Mouse (Mus musculus) G1E (cell line): ENCODE measurements around the gene Reep3. TPM values are rescaled to one million over a fixed set of nuclear protein-coding genes. Genes with fewer than 3 reads are reported as not detected.

Experiments
- ATAC-seq: 2 replicates; pipeline ENCODE4 v1.8.0; 2016; ENCODE audit warnings: mild to moderate bottlenecking; ENCODE audit not compliant: insufficient number of reproducible peaks, poor library complexity, low FRiP score, severe bottlenecking; ENCODE audit errors: extremely low read depth
- DNase-seq: peaks from one replicate; pipeline ENCODE4 v3.0.0; 2012; ENCODE audit warnings: low spot score
- H3K27me3 ChIP-seq: 2 replicates; pipeline ENCODE4 v1.6.1; 2012; ENCODE audit warnings: mild to moderate bottlenecking, low read length, inconsistent platforms; ENCODE audit not compliant: insufficient read depth
- H3K36me3 ChIP-seq: replicated peaks from 2 replicates; pipeline ENCODE3; 2012; ENCODE audit warnings: mild to moderate bottlenecking, inconsistent platforms
- H3K4me1 ChIP-seq: 2 replicates; pipeline ENCODE4 v1.6.1; 2012; ENCODE audit warnings: low read depth, low read length, inconsistent platforms, mixed read lengths; ENCODE audit not compliant: insufficient read depth
- H3K4me3 ChIP-seq: 2 replicates; pipeline ENCODE4 v1.5.1; 2012; ENCODE audit warnings: low read depth, mild to moderate bottlenecking, inconsistent platforms, low read length, moderate library complexity, mixed read lengths
- H3K9me3 ChIP-seq: replicated peaks from 2 replicates; pipeline ENCODE4 v1.6.1; 2012; ENCODE audit warnings: inconsistent platforms
- CTCF ChIP-seq: IDR thresholded peaks from 2 replicates; pipeline ENCODE4 v1.5.1; 2012; ENCODE audit warnings: low read depth, low read length, inconsistent platforms, mixed read lengths
- GATA1 ChIP-seq: IDR thresholded peaks from 2 replicates; pipeline ENCODE4 v1.6.1; 2012; ENCODE audit warnings: borderline replicate concordance, low read length, inconsistent platforms, mixed read lengths
- GATA2 ChIP-seq: IDR thresholded peaks from 2 replicates; pipeline ENCODE4 v1.6.1; 2012; ENCODE audit warnings: low read depth, low read length, inconsistent platforms, borderline replicate concordance
- POLR2AphosphoS5 ChIP-seq: IDR thresholded peaks from 2 replicates; pipeline ENCODE4 v1.6.1; 2012; ENCODE audit warnings: low read depth, low read length, inconsistent platforms; ENCODE audit not compliant: insufficient replicate concordance
- TAL1 ChIP-seq: conservative IDR thresholded peaks from 2 replicates; pipeline ENCODE4 v1.6.1; 2012; ENCODE audit warnings: low read depth, low read length, inconsistent platforms, mixed read lengths
- polyA plus RNA-seq: library from polyadenylated mRNA; stranded (reverse); fragments of >175 nt; gene quantifications from 2 replicates; pipeline ENCODE4 v1.2.3, GENCODE M21; 2012
- total RNA-seq, 2 experiments: library from RNA; stranded (forward) in 1 of 2; stranded (reverse) in 1 of 2; fragments of 200-1000 nt in 1 of 2; fragments of >200 nt in 1 of 2; fragmentation: Nextera tagmentation in 1 of 2; gene quantifications; 2 replicates each; pipeline ENCODE4 v1.2.3; 2014 to 2017

Reep3 gene
- total and polyA plus RNA-seq, 3 experiments, result 2.1 to 42.7 (median 21.9) TPM

DNA sequence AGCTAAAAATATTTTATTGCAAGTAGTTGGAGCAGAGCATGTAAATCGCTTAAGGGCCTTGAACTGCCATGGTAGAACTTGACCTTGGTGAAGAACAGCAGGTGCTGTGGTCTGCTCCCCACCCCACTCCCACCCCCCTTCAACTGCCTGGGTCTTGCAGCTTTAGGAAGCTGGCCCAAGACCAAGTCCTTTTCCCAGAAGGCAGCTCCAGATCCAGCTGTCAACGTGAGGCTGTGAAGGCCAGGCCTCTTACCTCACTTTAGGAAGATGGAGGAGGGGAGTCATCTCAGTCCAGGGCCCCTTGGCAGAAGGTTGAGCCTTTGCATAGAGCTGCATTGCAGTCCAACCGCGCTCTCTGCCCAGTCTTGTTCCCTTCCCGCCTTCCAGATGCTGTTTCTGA, 102.3 kb downstream of the Reep3 start:
- DNase-seq, result no peak
- peak overlapping the region; percentile 23; the same call in 1 of the 2 replicates for H3K4me3 ChIP-seq
- H3K27me3 ChIP-seq, result no peaks in the 10 kb centered on the region
- peaks cover 12% of the 10 kb centered on the region for H3K4me1 ChIP-seq
- no peak for ATAC-seq
- H3K36me3 ChIP-seq, result peaks cover 2% of the 10 kb centered on the region
- no peaks in the 10 kb centered on the region for H3K9me3 ChIP-seq
- TF ChIP-seq POLR2AphosphoS5 (no peak), GATA2 (no peak), TAL1 (no peak), GATA1 (no peak), CTCF (no peak)

DNA sequence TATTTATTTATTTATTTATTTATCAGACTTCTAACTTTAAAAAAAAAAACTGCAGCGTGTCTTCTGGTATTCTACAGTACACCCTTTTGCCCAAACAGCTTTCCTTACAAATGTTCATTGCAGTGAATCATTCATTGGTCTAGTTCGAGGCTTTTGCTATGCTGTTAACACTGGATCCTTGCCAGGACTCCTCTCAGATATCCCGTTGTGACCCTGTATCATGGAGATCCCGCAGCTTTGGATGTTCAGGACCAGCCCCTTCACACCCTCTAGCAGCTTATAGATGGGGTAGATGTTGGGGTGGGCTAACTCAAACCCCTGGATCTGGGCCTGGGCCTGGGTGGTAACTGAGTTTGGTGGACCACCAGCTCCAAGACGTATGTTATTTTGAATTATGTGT, 104.2 kb downstream of the Reep3 start:
- no peak for ATAC-seq
- Histone ChIP-seq H3K4me1 (peaks cover 12% of the 10 kb centered on the region), H3K9me3 (no peaks in the 10 kb centered on the region), H3K27me3 (no peaks in the 10 kb centered on the region), H3K36me3 (no peaks in the 10 kb centered on the region), H3K4me3 (no peak overlapping the region)
- no peak for TF ChIP-seq GATA2
- TF ChIP-seq POLR2AphosphoS5, result no peak
- no peak for TF ChIP-seq GATA1
- no peak for TF ChIP-seq TAL1
- TF ChIP-seq CTCF, result no peak
- DNase-seq, result no peak

DNA sequence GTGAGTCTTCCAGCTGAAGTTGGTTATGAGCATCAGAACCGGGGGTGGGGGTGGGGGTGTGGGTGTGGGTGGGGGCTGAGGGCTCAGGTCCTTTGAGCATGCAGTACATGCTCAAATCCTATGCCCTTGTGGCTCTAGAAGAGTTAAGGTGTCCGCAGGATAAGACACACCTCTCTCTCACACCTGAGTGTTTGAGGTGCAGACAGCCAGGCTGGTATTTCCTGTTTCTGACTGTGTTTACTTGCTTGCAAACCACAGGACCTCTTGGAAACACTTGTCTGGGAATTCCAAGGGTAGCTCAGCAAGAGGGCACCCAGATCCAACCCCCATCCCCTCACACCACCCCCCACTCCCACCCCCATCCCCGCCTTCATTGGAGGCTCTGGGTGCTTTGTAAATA, 106.2 kb downstream of the Reep3 start:
- Histone ChIP-seq H3K4me1 (peaks cover 10% of the 10 kb centered on the region), H3K9me3 (no peaks in the 10 kb centered on the region), H3K4me3 (no peak overlapping the region), H3K27me3 (no peaks in the 10 kb centered on the region), H3K36me3 (no peaks in the 10 kb centered on the region)
- TF ChIP-seq GATA1 (no peak), GATA2 (no peak), POLR2AphosphoS5 (no peak), CTCF (no peak)
- DNase-seq (no peak), ATAC-seq (no peak)

DNA sequence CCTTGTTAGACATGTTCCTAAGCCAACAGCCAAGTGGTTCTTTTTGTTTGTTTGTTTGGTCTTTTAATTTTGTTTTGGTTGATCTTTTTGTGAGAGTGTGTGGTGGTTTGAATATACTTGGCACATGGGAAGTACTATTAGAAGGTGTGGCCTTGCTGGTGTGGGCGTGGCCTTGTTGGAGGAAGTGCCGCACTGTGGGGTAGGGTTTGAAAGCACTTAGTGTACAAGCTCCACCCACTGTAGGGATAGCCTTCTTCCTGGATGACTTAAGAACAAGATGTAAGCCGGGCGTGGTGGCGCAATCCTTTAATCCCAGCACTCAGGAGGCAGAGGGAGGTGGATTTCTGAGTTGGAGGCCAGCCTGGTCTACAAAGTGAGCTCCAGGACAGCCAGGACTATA, 113.7 kb downstream of the Reep3 start:
- H3K4me3 ChIP-seq, result no peak overlapping the region
- H3K9me3 ChIP-seq, result no peaks in the 10 kb centered on the region
- no peaks in the 10 kb centered on the region for H3K36me3 ChIP-seq
- ATAC-seq (no peak), DNase-seq (no peak)
- no peaks in the 10 kb centered on the region for H3K4me1 ChIP-seq
- no peak for TF ChIP-seq CTCF
- no peak for TF ChIP-seq GATA2
- TF ChIP-seq TAL1, result no peak
- no peak for TF ChIP-seq GATA1
- TF ChIP-seq POLR2AphosphoS5, result no peak
- no peaks in the 10 kb centered on the region for H3K27me3 ChIP-seq

DNA sequence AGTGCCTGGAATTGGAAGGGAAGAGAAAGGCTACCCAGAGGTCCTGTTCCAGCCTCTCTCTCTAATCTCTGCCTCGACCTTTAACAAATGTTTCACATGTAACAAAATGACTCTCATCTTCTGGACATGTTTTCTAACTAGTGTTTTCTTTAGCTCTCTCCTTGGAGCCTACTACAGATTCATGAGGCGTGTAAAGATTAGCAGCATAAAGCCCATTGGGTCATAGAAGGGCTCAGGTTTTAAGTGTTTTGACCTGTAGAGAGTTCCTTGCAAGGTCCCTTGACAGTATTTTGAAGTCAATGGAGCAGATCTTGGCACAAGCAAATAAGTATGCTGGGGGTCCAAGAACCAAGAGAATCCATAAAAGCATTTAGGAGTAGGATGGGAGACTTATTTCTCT, 118.5 kb downstream of the Reep3 start:
- Histone ChIP-seq H3K27me3 (no peaks in the 10 kb centered on the region), H3K4me3 (no peak overlapping the region), H3K36me3 (no peaks in the 10 kb centered on the region), H3K4me1 (no peaks in the 10 kb centered on the region), H3K9me3 (no peaks in the 10 kb centered on the region)
- no peak for ATAC-seq
- no peak for DNase-seq
- TF ChIP-seq GATA1, result no peak
- TF ChIP-seq TAL1, result no peak
- TF ChIP-seq POLR2AphosphoS5, result no peak
- no peak for TF ChIP-seq CTCF
- no peak for TF ChIP-seq GATA2

DNA sequence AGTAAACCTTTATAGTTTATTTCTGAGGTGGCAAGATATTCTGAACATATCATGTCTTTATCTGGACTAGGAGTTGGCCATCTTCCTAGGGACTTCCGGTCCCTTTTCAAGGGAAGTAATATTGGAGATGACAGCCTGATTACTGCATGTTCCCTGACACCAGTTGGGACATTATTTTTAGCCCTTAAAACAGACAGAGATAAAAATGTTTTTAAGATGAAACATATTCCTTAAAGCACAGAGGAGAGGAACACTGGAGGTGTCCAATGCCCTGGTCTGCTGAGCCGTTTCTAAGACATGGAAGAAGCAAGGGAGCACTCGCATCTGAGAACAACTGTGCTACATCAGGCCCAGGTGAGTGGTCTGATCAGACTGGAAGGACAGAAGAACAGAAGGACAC, 119.7 kb downstream of the Reep3 start:
- no peaks in the 10 kb centered on the region for H3K4me1 ChIP-seq
- no peaks in the 10 kb centered on the region for H3K27me3 ChIP-seq
- no peak for ATAC-seq
- H3K4me3 ChIP-seq, result no peak overlapping the region
- no peaks in the 10 kb centered on the region for H3K9me3 ChIP-seq
- no peak for DNase-seq
- TF ChIP-seq POLR2AphosphoS5 (no peak), GATA2 (no peak), CTCF (no peak), GATA1 (no peak), TAL1 (no peak)
- no peaks in the 10 kb centered on the region for H3K36me3 ChIP-seq

DNA sequence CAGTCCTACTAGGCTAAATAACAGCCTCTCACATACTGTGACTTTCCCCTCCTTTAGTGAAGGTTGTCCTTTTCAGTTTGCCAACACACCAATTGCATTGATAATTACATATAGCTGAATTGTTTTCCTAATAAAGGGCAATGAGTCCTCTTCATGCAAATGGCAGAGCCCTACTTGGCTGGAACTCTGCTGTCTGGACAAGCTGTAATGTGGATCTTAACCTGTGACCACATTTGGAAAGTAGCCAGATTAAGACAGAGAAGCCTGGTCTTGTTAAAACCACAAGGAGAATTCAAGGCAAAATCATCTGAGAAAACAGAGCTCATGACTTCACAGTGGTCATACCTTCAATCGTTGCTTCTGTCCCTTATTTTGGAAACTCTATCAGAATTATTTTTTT, 121.3 kb downstream of the Reep3 start:
- Histone ChIP-seq H3K36me3 (no peaks in the 10 kb centered on the region), H3K27me3 (no peaks in the 10 kb centered on the region), H3K9me3 (no peaks in the 10 kb centered on the region), H3K4me3 (no peak overlapping the region), H3K4me1 (no peaks in the 10 kb centered on the region)
- ATAC-seq, result no peak
- TF ChIP-seq POLR2AphosphoS5, result no peak
- TF ChIP-seq GATA2, result no peak
- no peak for TF ChIP-seq GATA1
- TF ChIP-seq CTCF, result no peak
- no peak for TF ChIP-seq TAL1
- DNase-seq, result no peak
